Mouse (Mus musculus) urinary bladder, postnatal 14 days (tissue): ENCODE data around the gene Gm11733.
"Not testable (repeated sequence)": the region's sequence is repeated elsewhere in the genome, so short reads cannot be mapped to it uniquely, and the experiment has no call there.

Experiments
- DNase-seq: peaks from one replicate; pipeline ENCODE4 v3.0.0; 2021; ENCODE audit warnings: low spot score

Gene Gm11733

GRCm38 (mm10) chr11:117484198-117484597 lies at the start of gene Gm11733:
Gene Gm11733 (plus strand): TSS chr11:117484368.
- DNase-seq = no peak

GRCm38 (mm10) chr11:117436401-117437109 lies 47.6 kb upstream of the Gm11733 start:
- peak; percentile 15 for DNase-seq

DNA sequence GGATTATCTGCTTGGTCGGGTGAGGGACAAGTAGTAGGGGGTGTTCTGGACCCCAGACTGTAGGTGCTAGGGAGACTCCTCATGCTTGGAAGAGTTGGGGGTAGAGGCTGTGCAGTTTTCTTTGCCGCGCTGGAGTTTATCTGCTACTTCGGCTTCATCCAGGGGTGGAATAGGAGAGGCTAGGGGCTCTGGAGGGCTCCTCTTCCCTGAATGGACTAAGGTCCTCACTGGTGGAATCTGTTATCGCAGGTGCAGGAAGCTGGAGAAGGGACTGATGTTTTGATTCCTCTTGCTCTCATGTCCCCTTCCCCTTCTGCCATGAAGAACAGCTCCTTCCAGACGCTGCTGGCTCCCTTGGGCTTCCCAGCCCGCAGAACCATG lies 47.1 kb upstream of the Gm11733 start:
- no peak for DNase-seq

GRCm38 (mm10) chr11:117438363-117438762 lies 45.8 kb upstream of the Gm11733 start:
- no peak for DNase-seq

DNA sequence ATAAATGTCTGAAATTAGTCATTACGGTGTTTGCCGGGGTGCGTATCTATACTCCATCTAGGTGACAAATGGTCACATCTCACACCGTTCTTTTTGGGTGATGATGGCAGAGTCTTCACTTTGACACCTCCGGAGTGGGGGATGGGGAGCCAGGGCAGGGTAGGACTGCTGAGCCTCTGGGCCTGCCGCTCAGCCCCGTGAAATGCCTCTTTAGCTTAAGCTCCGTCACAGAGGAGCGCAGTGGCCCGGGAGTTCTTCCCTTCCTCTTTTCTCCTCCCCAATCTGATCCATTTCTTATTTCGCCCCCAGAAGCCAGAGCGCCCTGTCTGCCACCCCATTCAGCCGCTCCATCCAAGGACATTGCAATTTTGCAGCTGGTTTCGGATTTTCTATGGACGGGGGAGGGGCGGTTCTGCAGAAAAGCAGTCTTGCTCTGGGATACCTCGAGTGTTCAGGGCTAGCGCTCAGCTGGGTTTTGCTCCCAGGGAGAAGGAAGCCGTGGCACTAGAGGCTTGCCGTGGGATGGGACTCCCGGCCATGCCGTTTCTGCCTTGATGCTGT lies 43.2 kb upstream of the Gm11733 start:
- DNase-seq = no peak

GRCm38 (mm10) chr11:117444090-117444489 lies 40.1 kb upstream of the Gm11733 start:
- DNase-seq = no peak

GRCm38 (mm10) chr11:117445707-117446106 lies 38.5 kb upstream of the Gm11733 start:
- no peak for DNase-seq

DNA sequence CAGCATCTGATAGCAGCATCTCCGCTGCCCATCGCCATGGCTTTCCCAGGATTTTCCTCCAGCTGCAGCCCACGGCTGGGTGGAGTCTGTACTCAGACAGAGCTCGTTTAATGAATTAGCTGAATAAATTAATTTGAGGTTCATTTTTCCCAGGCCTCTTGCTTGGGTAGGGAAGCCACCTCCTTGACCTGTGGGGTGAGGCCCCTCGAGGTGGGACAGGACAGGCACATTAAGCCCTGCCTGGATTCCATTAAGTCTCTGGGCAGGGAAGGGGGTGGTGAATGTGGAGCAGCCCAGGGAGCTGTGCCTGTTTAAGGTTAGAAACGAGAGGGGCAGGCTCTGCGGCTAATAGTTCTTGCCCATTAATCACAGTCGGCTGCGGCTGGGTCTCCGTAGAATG lies 30.1 kb upstream of the Gm11733 start:
- DNase-seq = no peak

DNA sequence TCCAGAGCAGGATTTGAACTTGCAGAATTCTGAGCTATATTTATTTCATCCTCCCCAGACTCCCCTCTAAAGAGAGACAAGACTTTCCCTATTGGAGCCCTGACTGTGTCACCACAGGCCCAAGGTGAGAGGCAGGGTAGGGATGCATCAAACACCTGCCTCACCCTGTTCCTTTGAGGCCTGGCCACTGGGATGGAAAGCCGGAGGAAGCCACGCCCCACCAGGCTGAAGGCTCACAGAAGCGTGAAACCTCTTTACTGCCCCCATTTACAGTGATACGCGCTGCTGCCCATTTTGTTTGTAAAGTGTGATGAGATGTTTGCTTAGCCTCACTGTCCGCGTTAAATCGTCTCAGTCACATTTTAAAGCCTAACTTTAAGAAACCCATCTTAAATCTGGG lies 25.0 kb upstream of the Gm11733 start:
- DNase-seq = no peak

DNA sequence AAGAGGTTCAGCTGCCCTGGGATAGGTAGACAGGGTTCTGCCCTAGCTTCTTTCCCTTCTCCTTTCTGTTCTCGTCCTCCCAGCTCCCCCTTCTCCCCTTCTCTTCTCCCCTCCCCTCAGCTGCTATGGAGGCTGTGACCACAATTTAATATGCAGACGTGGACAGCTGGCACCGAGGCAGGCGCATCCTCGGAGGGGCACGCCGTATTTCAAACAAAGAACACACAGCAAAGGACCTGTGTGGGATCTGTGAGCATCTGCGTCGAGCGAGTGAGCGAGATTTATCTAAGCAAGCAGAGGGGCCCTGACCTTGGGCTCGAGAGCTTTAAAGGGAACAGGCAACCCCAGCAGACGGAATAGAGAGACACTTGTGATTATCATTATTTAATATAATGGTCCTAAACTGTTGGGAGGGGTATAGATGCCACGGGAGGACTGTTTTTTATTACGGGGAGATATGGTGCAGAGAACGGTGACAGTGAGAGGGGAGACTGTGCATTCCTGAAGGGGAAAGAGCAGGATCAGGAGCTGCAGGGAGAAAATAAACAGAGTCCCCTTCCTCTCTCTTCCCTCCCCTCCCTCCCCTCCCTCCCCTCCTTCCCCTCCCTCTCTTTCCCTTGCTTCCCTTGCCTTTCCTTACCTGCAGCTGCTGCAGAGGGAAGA lies 21.8 kb upstream of the Gm11733 start:
- DNase-seq = no peak

DNA sequence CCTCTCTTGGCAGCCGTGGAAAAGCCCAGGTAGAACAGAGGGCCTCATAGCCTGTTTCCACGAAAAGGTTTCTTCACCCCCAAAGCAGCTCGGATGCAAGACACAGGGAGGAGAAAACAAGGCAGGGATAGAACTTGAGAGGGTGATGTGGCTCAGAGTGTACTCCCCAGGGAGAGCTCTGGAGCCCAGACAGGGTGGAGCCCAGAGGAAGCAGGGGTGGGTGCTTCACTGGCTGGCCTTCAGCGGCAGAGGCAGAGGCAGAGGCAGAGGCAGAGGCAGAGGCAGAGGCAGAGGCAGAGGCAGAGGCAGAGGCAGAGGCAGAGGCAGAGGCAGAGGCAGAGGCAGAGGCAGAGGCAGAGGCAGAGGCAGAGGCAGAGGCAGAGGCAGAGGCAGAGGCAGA lies 20.8 kb upstream of the Gm11733 start:
- not testable (repeated sequence) for DNase-seq

GRCm38 (mm10) chr11:117466292-117466691 lies 17.9 kb upstream of the Gm11733 start:
- no peak for DNase-seq

DNA sequence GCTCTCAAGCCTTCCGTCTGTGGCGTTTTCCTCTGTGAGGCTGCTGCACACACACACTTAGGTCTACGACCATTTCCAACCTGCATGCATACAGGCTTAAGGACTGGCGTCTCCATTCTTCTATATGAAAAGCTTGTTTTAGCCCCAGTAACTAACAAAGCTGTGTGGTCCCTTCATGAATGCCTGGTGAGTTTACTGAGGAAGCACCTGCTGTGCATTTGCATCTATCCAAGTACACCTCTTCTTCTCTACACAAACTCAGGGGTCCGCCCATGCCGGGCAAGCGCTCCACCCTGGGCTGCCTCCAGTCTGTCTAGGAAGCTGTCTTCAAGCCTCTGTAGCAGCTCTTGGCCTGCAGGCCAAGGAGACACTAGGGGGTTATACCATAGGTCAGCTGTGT lies 17.3 kb upstream of the Gm11733 start:
- no peak for DNase-seq

DNA sequence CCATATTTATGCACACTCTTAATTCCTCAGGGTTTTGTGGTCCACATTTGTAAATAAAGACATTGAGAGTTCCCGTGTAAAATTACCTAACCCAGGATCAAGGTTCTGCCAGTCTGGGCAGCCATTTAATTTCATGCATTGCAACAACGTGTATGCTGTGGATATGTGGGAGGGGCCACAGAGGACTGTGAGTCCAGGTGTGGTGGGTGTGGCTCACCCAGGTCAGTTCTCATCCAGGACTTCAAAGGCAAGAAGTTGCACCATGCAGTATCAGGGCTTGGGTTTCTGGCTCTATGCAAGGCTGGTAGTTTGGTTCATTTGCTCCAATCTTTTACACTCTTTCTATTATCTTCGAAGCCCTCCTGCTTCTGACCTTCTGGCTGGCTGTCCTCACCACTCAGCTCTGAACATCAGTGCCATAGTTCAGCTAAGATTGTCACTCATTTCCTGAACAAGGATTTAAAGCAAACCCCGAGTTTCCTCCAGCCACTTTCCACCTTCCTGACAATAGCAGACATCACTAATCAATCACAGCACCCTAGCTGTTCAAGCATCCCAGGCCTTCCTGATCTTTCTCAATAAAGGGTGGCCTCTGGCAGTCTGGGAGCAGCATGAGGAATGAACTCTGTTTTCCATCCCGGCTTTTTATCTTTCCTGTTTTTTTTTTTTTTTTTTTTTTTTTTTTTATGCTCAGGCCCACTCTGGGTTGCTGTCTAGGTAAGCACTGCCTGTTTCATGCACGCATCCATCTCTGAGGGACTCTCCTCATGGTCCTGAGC lies 15.4 kb upstream of the Gm11733 start:
- DNase-seq = no peak

DNA sequence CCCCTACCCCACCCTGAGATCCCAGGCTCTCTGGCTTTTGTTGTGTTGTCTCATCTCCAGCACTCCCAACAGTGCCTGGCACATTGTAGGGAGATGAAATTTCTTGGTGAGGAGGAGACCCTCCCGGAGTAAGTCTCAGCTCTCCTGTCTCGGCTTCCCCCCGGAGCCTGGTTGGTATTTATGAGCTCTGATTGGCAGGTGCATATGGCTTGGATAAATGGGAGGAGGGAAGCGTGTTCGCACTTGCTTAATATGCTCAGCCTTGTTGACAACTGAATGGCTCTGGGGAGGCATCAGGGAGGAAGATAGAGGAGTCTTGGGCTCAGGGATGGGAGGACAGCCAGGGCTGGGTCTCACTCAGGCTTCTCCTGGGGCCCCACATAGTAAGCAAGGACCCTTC lies 14.4 kb upstream of the Gm11733 start:
- no peak for DNase-seq

GRCm38 (mm10) chr11:117470586-117471195 lies 13.5 kb upstream of the Gm11733 start:
- no peak for DNase-seq

DNA sequence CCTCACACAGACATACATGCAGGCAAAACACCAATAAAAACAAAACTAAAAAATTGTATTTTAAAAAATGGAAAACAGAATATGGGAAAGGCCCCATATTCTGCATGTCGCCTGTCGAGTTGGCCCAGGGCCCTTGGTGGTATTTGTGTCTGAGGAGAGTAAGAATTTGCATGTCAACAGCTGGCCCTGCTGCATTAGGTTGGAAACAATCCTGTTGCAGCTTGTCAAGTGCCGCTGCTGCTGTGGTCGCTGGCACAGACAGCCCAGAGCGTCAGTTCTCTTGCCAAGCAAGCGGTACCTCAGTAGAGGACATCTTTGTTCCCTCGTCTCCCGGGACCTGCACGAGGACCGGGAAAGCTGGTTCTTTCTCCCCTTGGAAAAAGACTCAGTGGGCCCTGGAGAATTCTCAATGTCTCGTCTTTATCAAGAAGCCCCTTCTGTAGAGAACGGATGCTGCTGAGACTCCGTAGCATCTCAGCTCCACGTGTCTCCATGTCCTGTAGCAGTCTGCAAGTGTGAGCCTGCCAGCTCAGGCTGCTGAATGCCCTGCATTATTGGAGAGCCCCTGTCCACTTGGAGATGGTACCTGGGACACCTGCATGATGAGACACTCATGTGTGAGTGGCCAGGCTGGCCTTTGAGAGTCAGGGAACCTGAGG lies 12.4 kb upstream of the Gm11733 start:
- DNase-seq = no peak

DNA sequence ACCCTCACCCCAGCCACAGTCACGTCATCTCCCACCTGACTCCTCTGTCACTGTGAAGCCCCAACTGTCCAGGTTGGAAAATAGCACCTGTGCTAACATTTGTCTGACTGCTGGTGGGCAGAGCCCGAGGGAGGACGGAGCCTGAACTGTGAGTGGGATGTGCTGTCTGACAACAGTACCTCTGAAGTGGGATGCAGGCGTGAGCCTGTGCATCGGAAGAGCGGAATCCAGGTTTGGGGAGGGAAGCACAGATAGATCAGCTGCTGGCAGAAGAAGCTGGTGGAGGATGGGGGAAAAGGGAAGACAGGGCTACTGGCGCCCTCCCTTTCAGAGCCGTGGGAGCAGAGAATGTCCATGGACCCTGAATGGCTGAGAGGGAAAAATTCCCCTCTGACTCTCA lies 11.3 kb upstream of the Gm11733 start:
- no peak for DNase-seq

- no peak for DNase-seq
These were observed 9.0 kb upstream of the Gm11733 start for GRCm38 (mm10) chr11:117475204-117475603.

- DNase-seq = peak; percentile 29
These were observed 8.5 kb upstream of the Gm11733 start for GRCm38 (mm10) chr11:117475669-117476068.

DNA sequence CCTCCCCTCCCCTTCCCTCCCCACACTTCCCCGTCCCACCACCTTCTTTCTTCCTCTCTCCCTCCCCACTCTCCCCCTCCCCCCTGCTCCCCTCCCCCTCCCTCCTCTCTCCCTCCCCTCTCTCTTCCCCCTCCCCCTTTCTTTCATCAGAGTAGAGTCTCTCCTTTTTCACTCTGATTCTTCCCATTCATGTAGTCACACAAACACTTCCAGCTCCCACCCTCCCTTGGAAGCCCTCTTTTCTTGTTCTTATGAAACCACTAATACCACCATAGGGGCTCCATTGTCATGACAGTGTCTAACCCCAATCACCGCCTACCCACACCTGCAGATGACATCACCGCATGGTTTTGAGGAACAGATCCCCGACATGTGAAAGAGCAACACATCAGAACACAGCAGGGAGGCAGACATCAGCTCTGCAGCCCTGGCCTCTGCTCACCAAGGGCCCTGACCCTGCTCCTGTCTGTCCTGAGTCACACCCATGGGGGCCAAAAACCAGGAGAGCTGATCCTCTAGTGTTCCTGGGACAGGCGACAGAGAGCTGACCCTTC lies 7.5 kb upstream of the Gm11733 start:
- no peak for DNase-seq
